Mouse (Mus musculus) liver, adult 2 months (tissue): ENCODE data around the gene Hnf1a. TPM values are rescaled to one million over a fixed set of nuclear protein-coding genes. Genes with fewer than 3 reads are reported as not detected.

ENCODE experiments used
- DNase-seq: peaks from one replicate; pipeline ENCODE4 v3.0.0-alpha.2; 2011; ENCODE audit warnings: low read depth, low spot score; ENCODE audit errors: extremely low read depth
- H3K27ac ChIP-seq: fragments of 200-500 bp; replicated peaks from 2 replicates; pipeline ENCODE4 v1.5.1; 2012; ENCODE audit warnings: low read depth, mild to moderate bottlenecking, control low read depth, inconsistent platforms, low read length; ENCODE audit not compliant: insufficient read depth
- H3K27me3 ChIP-seq: fragments of 200-500 bp; 2 replicates; pipeline ENCODE4 v1.6.1; 2012; ENCODE audit warnings: mild to moderate bottlenecking, moderate library complexity, low read length, inconsistent platforms; ENCODE audit not compliant: control insufficient read depth, insufficient read depth
- H3K36me3 ChIP-seq: fragments of 200-500 bp; 2 replicates; pipeline ENCODE4 v1.6.1; 2012; ENCODE audit warnings: low read length, inconsistent platforms; ENCODE audit not compliant: control insufficient read depth, insufficient read depth
- H3K4me1 ChIP-seq: fragments of 200-500 bp; 2 replicates; pipeline ENCODE4 v1.6.1; 2011; ENCODE audit warnings: low read length; ENCODE audit not compliant: control insufficient read depth, insufficient read depth
- H3K4me3 ChIP-seq: fragments of 200-500 bp; 2 replicates; pipeline ENCODE4 v1.5.1; 2011; ENCODE audit warnings: low read depth, mild to moderate bottlenecking, control low read depth, low read length, moderate library complexity; ENCODE audit not compliant: insufficient read depth
- H3K79me2 ChIP-seq: fragments of 200-500 bp; 2 replicates; pipeline ENCODE4 v1.6.1; 2012; ENCODE audit warnings: inconsistent platforms, mild to moderate bottlenecking, low read length, moderate library complexity; ENCODE audit not compliant: control insufficient read depth, insufficient read depth
- H3K9ac ChIP-seq: fragments of 200-500 bp; 2 replicates; pipeline ENCODE4 v1.6.1; 2012; ENCODE audit warnings: low read depth, mild to moderate bottlenecking, control low read depth, inconsistent platforms, low read length
- CTCF ChIP-seq: fragments of 200-500 bp; IDR thresholded peaks from 2 replicates; pipeline ENCODE4 v1.5.1; 2011; ENCODE audit warnings: low read depth, low read length, control low read depth
- POLR2A ChIP-seq: fragments of 200-500 bp; IDR thresholded peaks from 2 replicates; pipeline ENCODE4 v1.6.1; 2011; ENCODE audit warnings: low read length, control low read depth; ENCODE audit not compliant: insufficient read depth; ENCODE audit errors: extremely low read depth
- whole genome bisulfite sequencing: fragments of 180-500 bp; shearing (Covaris S2); methylation state at CpG from one replicate; pipeline ENCODE4 v1.1.7; 2018; 5-methylcytosine and 5-hydroxymethylcytosine counted together
- polyA plus RNA-seq: library from polyadenylated mRNA; depleted of rRNA; stranded (reverse); fragments of >200 nt; gene quantifications from 2 replicates; pipeline ENCODE4 v1.2.3, GENCODE M21; 2012
- total RNA-seq: library from RNA; depleted of rRNA; stranded (reverse); fragments of >200 nt; gene quantifications from 2 replicates; pipeline ENCODE4 v1.2.3, GENCODE M21; 2014

The Hnf1a gene
- total and polyA plus RNA-seq, 2 experiments = 6.1 to 13.5 TPM

DNA sequence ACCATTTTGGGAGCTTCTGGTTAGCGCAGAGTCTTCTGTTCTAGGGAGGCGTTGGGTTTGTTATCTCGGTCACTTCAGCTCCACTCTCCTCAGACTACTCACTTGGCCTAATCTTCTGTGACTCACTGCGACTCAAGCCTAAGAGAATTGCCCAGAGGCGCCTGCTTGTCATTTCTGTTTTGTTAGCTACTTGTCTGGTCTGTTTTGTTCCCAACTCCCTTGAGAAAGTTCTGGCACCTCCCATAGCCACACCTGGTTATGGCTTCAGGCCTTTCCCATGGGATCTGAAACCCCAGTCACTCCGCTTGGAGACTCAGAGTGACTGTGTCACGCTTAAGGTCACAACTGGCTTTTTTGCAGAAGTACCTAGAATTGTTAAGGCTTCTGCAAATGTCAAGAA, 37.4 kb upstream of the Hnf1a start:
- peaks cover 6% of the 10 kb centered on the region for H3K4me1 ChIP-seq
- H3K9ac ChIP-seq = no peak overlapping the region
- peaks cover 21% of the 10 kb centered on the region; the same call in 1 of the 2 replicates for H3K79me2 ChIP-seq
- TF ChIP-seq POLR2A (no peak), CTCF (no peak)
- no peak for DNase-seq
- 95% methylated on average over 7 of the region's 7 CpGs for WGBS
- H3K4me3 ChIP-seq = no peak overlapping the region
- no peaks in the 10 kb centered on the region for H3K27me3 ChIP-seq
- no peaks in the 10 kb centered on the region for H3K36me3 ChIP-seq
- no peak overlapping the region for H3K27ac ChIP-seq

DNA sequence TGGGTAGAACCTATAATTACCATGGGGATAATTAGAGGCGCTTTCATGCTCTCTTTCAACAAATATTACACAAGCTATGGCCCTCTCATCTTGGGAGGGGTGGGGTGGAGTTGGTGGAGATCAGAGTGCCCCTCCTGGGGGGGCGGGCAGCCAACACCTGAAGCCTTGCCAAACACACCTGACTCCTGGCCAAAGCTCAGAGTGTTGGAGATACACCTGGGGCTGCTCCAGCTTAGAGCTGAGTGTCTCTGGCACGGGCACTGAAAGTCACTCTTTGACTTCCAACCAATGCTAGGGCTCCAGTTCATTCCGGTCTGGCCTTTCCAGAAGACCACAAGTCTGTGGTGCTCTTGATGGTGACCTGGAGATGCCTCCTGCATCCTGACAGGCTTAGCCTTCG, 36.9 kb upstream of the Hnf1a start:
- no peaks in the 10 kb centered on the region for H3K36me3 ChIP-seq
- DNase-seq = no peak
- no peak overlapping the region for H3K27ac ChIP-seq
- no peak overlapping the region for H3K4me3 ChIP-seq
- H3K9ac ChIP-seq = no peak overlapping the region
- no peaks in the 10 kb centered on the region for H3K27me3 ChIP-seq
- H3K79me2 ChIP-seq = peaks cover 16% of the 10 kb centered on the region; the same call in 1 of the 2 replicates
- peaks cover 3% of the 10 kb centered on the region for H3K4me1 ChIP-seq
- 72% methylated on average over 5 of the region's 5 CpGs for WGBS
- TF ChIP-seq POLR2A (no peak), CTCF (no peak)

DNA sequence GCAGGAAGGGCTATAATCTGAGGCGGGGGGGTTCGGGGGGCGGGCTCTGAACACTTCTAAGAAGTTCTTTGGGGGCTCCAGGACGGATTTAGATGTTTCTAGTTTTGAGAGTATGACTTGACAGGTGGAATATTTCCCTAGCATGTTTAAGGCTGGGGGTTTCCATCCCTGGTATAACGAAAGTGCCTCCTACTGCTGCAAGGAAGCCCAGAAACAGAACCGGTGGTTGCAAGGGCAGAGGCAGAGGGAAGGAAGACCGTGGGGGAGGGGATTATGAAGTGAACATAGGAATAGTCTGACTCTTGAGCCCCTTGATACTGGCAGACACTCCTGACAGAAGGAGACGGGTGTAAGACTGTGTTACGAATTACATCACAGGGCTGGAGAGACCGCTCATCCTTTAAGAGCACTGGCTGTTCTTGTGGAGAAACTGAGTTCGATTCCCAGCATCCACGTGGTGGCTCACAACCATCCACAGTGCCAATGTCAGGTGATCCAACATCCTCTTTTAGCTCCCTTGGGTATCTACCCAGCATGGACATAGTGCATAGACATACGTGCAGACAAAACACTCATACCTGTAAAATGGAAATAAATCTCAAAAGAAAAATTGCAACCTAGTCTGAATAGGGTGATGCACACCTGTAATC, 32.5 kb upstream of the Hnf1a start:
- H3K4me1 ChIP-seq = no peaks in the 10 kb centered on the region
- H3K27ac ChIP-seq = no peak overlapping the region
- H3K9ac ChIP-seq = no peak overlapping the region
- no peak overlapping the region for H3K4me3 ChIP-seq
- H3K36me3 ChIP-seq = no peaks in the 10 kb centered on the region
- TF ChIP-seq POLR2A (no peak), CTCF (no peak)
- no peaks in the 10 kb centered on the region for H3K79me2 ChIP-seq
- 81% methylated on average over 13 of the region's 13 CpGs for WGBS
- no peak for DNase-seq
- no peaks in the 10 kb centered on the region for H3K27me3 ChIP-seq

DNA sequence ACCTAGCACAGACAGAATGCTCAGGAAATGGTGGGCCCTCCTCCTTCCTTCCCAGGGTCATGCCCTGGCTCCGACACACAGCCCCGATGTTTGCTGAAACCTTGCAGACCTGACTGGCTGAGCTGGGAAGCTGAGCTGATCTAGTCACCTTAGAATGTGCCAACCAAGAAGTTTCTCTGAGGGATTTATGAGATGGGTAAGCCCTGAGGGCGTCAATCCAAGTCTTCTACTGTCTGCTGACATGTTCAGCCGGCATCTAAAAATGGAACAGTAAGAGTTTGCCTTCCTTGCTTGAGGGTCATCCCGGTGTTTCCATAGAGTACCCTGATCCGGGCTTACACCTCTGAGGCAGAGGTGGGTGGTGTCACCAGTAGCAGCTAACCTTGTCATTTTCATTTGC, 31.9 kb upstream of the Hnf1a start:
- Histone ChIP-seq H3K4me1 (no peaks in the 10 kb centered on the region), H3K27ac (no peak overlapping the region), H3K9ac (no peak overlapping the region), H3K36me3 (no peaks in the 10 kb centered on the region), H3K79me2 (no peaks in the 10 kb centered on the region), H3K4me3 (no peak overlapping the region), H3K27me3 (no peaks in the 10 kb centered on the region)
- no peak for TF ChIP-seq CTCF
- no peak for TF ChIP-seq POLR2A
- WGBS = 56% methylated on average over 6 of the region's 6 CpGs
- DNase-seq = no peak

DNA sequence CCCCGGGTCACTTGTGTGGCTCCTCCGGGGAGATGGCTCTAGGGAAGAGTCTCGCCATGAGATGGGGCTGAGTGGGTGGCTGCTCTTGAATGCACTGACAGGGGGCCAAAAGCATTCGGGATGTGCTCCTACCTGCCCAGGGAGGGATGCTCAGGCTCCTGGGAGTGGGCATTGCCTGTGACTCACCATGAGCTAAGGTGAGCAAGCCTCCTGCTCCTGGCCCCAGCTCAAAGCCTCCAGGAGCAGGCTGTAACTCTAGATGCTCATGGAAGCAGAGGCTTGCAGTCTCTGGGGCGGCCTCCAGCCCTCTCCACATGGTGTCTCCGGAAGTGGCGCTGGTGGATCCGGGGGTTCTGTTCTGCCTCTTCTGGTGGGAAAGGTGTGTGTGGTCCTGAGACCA, 30.6 kb upstream of the Hnf1a start:
- Histone ChIP-seq H3K4me3 (no peak overlapping the region), H3K4me1 (no peaks in the 10 kb centered on the region), H3K36me3 (no peaks in the 10 kb centered on the region), H3K27ac (no peak overlapping the region), H3K27me3 (no peaks in the 10 kb centered on the region), H3K79me2 (no peaks in the 10 kb centered on the region), H3K9ac (no peak overlapping the region)
- WGBS = 92% methylated on average over 8 of the region's 8 CpGs
- no peak for DNase-seq
- TF ChIP-seq POLR2A = no peak
- TF ChIP-seq CTCF = no peak

DNA sequence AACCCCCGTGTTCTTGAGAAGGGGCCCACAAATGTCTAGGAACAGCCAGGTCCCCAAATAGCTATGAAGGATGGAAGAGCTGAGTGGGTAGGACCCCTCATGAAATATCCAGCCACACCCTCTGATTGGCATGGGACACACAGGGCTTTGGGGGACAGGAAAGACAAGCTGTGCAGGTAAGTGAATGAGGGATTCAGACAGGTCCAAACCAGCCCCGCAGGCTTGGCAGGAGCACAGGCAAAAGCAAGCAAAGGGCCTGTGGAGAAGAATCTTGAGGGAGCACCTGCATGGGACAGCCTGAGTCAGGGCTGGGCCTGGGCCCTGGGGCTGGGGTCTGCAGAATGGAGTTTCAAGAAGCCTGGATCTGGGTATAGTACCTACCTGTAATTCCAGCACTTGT, 29.6 kb upstream of the Hnf1a start:
- no peaks in the 10 kb centered on the region for H3K36me3 ChIP-seq
- no peaks in the 10 kb centered on the region for H3K27me3 ChIP-seq
- no peak for TF ChIP-seq POLR2A
- TF ChIP-seq CTCF = no peak
- no peaks in the 10 kb centered on the region for H3K79me2 ChIP-seq
- no peak overlapping the region for H3K9ac ChIP-seq
- H3K4me1 ChIP-seq = no peaks in the 10 kb centered on the region
- DNase-seq = no peak
- no peak overlapping the region for H3K27ac ChIP-seq
- 87% methylated on average over 2 of the region's 2 CpGs for WGBS
- H3K4me3 ChIP-seq = no peak overlapping the region
